Mouse (Mus musculus) liver, embryonic 16.5 days (tissue): ENCODE measurements around the gene Ankfn1. TPM values are rescaled to one million over a fixed set of nuclear protein-coding genes. Genes with fewer than 3 reads are reported as not detected.

Experiments
- ATAC-seq: fragments of 200-750 bp; cut with Nextera tagmentation; 2 replicates; pipeline ENCODE4 v1.8.0; 2017; ENCODE audit warnings: low read depth, mild to moderate bottlenecking, moderate number of reproducible peaks, moderate library complexity
- H3K27ac ChIP-seq: fragments of 300-500 bp; sonication (generic); 2 replicates; pipeline ENCODE4 v1.5.1; 2014; ENCODE audit warnings: mild to moderate bottlenecking, low read length
- H3K27me3 ChIP-seq: fragments of 300-500 bp; sonication (generic); 2 replicates; pipeline ENCODE4 v1.6.1; 2014; ENCODE audit warnings: low read depth, low read length, mixed read lengths; ENCODE audit not compliant: control insufficient read depth, insufficient read depth
- H3K36me3 ChIP-seq: fragments of 300-500 bp; sonication (generic); 2 replicates; pipeline ENCODE4 v1.6.1; 2014; ENCODE audit warnings: mild to moderate bottlenecking; ENCODE audit not compliant: control insufficient read depth, insufficient read depth
- H3K4me1 ChIP-seq: fragments of 300-500 bp; sonication (generic); 2 replicates; pipeline ENCODE4 v1.6.1; 2014; ENCODE audit warnings: low read depth, low read length, mixed read lengths; ENCODE audit not compliant: control insufficient read depth
- H3K4me2 ChIP-seq: fragments of 300-500 bp; sonication (generic); 2 replicates; pipeline ENCODE4 v1.6.1; 2014; ENCODE audit warnings: low read depth, low read length, mixed read lengths
- H3K4me3 ChIP-seq: fragments of 300-500 bp; sonication (generic); 2 replicates; pipeline ENCODE4 v1.5.1; 2014; ENCODE audit warnings: low read depth, mild to moderate bottlenecking, low read length
- H3K9ac ChIP-seq: fragments of 300-500 bp; sonication (generic); 2 replicates; pipeline ENCODE4 v1.6.1; 2014; ENCODE audit warnings: low read depth, low read length
- H3K9me3 ChIP-seq: fragments of 300-500 bp; sonication (generic); replicated peaks from 2 replicates; pipeline ENCODE4 v1.6.1; 2016; ENCODE audit warnings: low read length; ENCODE audit not compliant: control insufficient read depth
- WGBS: fragments of 180-500 bp; shearing (Covaris S2); extraction: QIAGEN DNeasy Blood & Tissue Kit; methylation state at CpG from one replicate; pipeline ENCODE4 v1.1.7; 2014; ENCODE audit not compliant: insufficient replicate concordance; 5-methylcytosine and 5-hydroxymethylcytosine counted together
- polyA plus RNA-seq: library from polyadenylated mRNA; unstranded; fragments of >200 nt; fragmentation: Nextera tagmentation; extraction: Ambion mirVana; gene quantifications from 2 replicates; pipeline ENCODE4 v1.2.1, GENCODE M21; 2015

The Ankfn1 gene
- polyA plus RNA-seq, 1 experiment from 2014 or later, result not detected

DNA sequence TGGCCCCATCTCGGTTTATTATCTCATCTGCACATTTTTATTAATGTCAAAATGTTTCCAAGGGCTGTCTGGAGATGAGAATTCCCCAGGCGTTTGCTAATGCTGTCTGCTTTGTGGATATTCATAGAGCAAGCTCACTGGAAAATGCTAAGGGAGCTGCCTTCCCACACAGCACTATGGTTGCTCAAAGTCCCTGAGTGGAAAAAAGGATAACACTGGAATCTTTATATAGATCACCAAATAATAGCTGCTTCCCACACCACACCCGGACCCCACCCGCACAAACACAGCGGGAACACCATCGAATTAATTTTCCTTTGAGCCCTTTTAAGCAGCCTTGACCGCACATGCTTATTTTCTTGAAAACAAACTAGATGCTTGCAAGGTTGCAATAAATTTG, 169.4 kb downstream of the Ankfn1 start:
- WGBS, result 70% methylated on average over 7 of the region's 7 CpGs
- Histone ChIP-seq H3K4me3 (no peak overlapping the region), H3K9me3 (no peaks in the 10 kb centered on the region), H3K4me1 (no peaks in the 10 kb centered on the region), H3K27ac (no peak overlapping the region), H3K9ac (no peak overlapping the region), H3K27me3 (no peaks in the 10 kb centered on the region), H3K36me3 (no peaks in the 10 kb centered on the region), H3K4me2 (no peak overlapping the region)
- no peak for ATAC-seq

DNA sequence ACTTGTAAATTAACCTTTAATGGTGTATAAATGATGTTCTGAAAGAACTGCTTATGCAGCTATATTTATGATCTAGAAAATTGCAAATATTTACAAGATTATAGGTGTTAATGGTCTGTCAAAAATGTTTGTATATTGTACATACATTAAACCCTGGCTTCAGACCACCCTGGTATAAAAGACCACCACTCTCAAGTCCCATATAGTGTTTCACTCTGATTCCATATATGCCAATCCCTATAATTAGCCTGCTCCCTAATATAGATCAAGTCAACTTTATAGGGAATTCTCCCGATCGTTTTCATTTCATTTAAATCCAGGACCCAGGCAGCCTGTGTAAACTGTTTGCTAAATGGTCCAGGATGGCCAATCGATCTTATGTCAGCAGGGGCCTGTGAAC, 170.2 kb downstream of the Ankfn1 start:
- Histone ChIP-seq H3K4me2 (no peak overlapping the region), H3K9me3 (no peaks in the 10 kb centered on the region), H3K9ac (no peak overlapping the region), H3K27ac (no peak overlapping the region), H3K36me3 (no peaks in the 10 kb centered on the region), H3K4me1 (no peaks in the 10 kb centered on the region), H3K4me3 (no peak overlapping the region), H3K27me3 (no peaks in the 10 kb centered on the region)
- no peak for ATAC-seq
- 58% methylated on average over 3 of the region's 3 CpGs for WGBS

DNA sequence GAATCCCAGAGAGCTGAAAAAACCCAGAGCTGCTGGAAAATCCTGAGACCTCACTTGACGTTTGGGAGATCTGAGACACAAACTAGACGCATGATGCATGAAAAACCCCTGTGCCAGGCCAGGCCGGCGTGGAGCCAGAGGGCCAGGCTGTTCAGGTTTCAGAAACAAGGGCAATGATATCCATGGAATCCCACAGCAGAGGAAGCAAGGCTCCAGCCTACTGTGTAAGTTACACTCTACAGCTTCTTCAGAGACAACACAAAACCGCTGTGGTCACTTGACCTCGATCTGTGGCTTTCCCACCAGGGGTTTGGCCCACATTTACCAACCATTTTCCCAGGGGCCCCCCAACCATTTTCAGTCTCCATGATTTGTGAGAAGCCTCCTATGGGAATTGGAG, 171.1 kb downstream of the Ankfn1 start:
- H3K27me3 ChIP-seq, result no peaks in the 10 kb centered on the region
- no peaks in the 10 kb centered on the region for H3K36me3 ChIP-seq
- no peaks in the 10 kb centered on the region for H3K4me1 ChIP-seq
- no peak overlapping the region for H3K9ac ChIP-seq
- H3K4me3 ChIP-seq, result no peak overlapping the region
- no peak overlapping the region for H3K4me2 ChIP-seq
- no peak overlapping the region for H3K27ac ChIP-seq
- WGBS, result 66% methylated on average over 6 of the region's 6 CpGs
- ATAC-seq, result no peak
- H3K9me3 ChIP-seq, result no peaks in the 10 kb centered on the region

DNA sequence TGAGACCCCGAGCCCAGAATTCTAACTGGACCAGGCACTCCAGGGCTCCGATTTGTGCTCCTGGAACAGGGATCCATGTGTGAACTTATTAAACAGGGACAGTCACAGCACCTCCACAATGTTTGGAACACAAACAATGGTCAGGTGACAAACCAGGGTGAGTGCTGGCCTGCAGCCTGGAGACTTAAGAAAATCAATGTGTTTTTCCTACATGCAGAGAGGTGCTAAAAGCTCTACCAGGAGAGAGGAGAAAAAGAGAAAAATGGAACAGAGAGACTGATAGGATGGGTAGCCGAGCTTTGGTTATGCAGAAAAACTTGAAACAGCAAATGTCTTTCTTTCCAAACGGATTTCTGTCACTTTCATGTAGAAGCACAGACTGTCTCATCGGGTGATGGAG, 174.5 kb downstream of the Ankfn1 start:
- no peak for ATAC-seq
- Histone ChIP-seq H3K27ac (no peak overlapping the region), H3K9ac (no peak overlapping the region), H3K4me1 (no peaks in the 10 kb centered on the region), H3K4me2 (no peak overlapping the region), H3K4me3 (no peak overlapping the region), H3K9me3 (no peaks in the 10 kb centered on the region), H3K27me3 (no peaks in the 10 kb centered on the region), H3K36me3 (no peaks in the 10 kb centered on the region)
- WGBS, result 46% methylated on average over 5 of the region's 5 CpGs

DNA sequence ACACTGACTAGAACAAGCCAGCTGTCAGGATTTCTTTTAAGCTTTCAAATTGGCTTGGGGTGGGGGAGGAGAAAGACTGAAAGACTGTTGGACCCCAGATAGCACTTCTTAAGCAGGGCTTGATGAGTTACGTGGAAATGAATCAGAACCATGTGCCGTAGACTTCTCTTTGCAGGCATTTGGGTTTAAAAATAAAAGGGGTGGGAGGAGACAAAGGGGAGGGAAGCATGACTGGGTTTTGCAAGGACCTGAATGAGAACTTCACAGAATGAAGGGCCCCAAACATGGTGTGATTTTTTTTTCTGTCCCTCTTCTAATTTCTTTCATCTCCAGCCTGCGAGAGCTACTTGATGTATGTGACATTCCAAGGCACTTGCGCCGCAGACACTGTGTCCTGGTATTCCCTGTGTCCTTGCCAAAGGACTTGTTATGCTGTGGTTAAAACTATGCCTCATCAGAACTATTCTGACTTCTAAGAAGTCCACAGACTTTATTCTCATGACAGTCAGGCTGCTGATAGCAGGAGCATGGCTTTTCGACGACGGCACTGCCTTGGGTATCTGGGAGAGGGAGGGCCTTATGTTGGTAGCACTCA, 176.4 kb downstream of the Ankfn1 start:
- 75% methylated on average over 8 of the region's 8 CpGs for WGBS
- no peak for ATAC-seq
- no peak overlapping the region for H3K9ac ChIP-seq

DNA sequence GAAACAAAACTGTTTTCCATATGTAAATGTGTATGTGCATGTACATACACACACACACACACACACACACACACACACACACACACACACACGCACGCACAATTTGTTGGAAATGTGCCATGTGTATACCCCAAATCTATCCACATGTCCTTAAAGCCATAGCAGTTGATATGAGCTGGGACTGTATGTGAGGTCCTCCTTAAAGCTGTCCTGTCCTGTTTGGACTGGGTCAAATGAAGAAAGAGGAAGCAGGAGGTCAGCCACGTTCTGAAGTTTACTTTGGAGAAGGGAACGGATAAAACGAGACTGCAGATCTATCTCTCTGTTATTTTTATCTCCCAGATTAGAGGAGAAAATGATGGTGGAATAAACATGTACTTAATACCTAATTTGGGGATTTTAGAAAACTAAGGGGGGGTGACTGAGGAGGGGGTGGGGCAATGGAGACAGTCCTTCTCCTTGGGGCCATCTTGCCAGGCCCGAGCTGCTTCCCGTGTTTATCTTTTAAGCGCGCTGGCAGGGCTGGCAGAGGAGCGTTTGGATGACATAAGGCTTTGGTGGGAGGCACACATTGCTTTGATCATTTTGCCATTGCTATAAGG, 187.1 kb downstream of the Ankfn1 start:
- no peaks in the 10 kb centered on the region for H3K27me3 ChIP-seq
- WGBS, result 59% methylated on average over 10 of the region's 10 CpGs

More for the DNA sequence above, 176.4 kb downstream of the Ankfn1 start:
- no peaks in the 10 kb centered on the region for H3K9me3 ChIP-seq
- no peak overlapping the region for H3K4me3 ChIP-seq
- H3K36me3 ChIP-seq, result no peaks in the 10 kb centered on the region
- no peak overlapping the region for H3K27ac ChIP-seq
- no peaks in the 10 kb centered on the region for H3K27me3 ChIP-seq
- H3K4me2 ChIP-seq, result no peak overlapping the region
- no peaks in the 10 kb centered on the region for H3K4me1 ChIP-seq

DNA sequence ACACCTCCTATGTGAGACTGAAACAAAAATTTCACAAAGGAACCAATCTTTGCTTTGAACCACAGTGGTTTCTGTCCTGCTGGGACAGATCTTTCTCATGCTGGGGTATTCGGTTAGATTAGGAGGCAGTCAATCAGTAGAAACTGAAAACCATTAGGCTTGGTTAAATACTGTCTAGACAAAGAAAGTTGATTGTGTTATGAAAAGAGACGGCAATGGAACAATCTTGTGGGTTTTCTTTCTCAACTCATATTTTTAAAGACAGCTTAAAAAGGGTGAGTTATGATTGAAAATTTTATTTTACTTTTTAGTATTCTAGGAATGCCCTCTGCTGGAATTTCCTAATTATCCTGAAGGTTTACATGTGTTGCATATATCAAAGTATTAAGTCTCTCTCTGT, 191.1 kb downstream of the Ankfn1 start:
- Histone ChIP-seq H3K27ac (no peak overlapping the region), H3K4me1 (no peaks in the 10 kb centered on the region), H3K9ac (no peak overlapping the region), H3K36me3 (no peaks in the 10 kb centered on the region), H3K4me2 (no peak overlapping the region), H3K9me3 (no peaks in the 10 kb centered on the region), H3K27me3 (no peaks in the 10 kb centered on the region), H3K4me3 (no peak overlapping the region)
- no peak for ATAC-seq
- 52% methylated on average over 2 of the region's 2 CpGs for WGBS

More for the DNA sequence above, 187.1 kb downstream of the Ankfn1 start:
- no peaks in the 10 kb centered on the region for H3K4me1 ChIP-seq
- no peak for ATAC-seq
- no peak overlapping the region for H3K9ac ChIP-seq
- no peak overlapping the region for H3K27ac ChIP-seq
- H3K4me3 ChIP-seq, result no peak overlapping the region
- no peaks in the 10 kb centered on the region for H3K9me3 ChIP-seq
- H3K4me2 ChIP-seq, result no peak overlapping the region
- no peaks in the 10 kb centered on the region for H3K36me3 ChIP-seq

DNA sequence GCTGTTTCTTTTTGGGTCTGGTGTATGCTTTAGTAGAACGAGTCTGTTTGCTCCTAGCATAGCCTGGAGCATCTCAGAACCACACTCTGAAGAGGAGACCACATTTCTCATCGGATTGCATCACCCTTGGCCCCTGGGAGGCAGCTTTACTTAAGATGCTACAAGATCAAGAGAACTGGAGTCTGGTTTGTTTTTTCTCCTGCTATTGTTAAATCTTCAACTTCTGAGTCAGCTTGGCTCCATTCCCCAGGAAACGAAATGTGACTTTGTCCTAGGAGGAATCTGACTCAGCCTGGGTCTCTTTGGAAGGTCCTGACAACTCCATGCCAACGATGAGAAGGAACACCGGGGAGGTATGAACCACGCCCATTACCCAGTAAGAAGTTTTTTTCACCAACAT, 197.6 kb downstream of the Ankfn1 start:
- no peak overlapping the region for H3K4me2 ChIP-seq
- no peak overlapping the region for H3K27ac ChIP-seq
- 47% methylated on average over 6 of the region's 6 CpGs for WGBS
- H3K9me3 ChIP-seq, result no peaks in the 10 kb centered on the region
- no peaks in the 10 kb centered on the region for H3K4me1 ChIP-seq
- H3K9ac ChIP-seq, result no peak overlapping the region
- no peak for ATAC-seq
- no peaks in the 10 kb centered on the region for H3K27me3 ChIP-seq
- no peaks in the 10 kb centered on the region for H3K36me3 ChIP-seq
- no peak overlapping the region for H3K4me3 ChIP-seq

DNA sequence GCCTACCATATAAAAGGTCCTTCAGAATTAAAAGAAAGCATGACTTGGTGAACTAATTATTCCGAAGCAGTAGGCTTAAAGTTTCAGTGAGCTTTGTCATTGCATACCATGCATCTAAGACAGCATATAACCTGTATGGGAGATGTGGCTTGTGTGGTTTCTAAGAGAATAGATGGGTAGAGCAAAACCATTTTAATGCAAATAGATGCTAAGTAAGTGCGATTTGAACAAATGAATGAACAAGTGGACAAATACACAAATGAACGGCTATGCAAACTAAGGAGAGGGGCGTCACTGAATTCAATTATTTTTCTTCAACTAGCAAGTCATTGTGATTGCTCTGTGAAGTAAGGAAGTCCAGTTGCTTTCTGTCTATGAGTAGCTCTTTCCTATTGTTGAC, 198.3 kb downstream of the Ankfn1 start:
- WGBS, result 68% methylated on average over 4 of the region's 4 CpGs
- Histone ChIP-seq H3K9me3 (no peaks in the 10 kb centered on the region), H3K4me2 (no peak overlapping the region), H3K27ac (no peak overlapping the region), H3K9ac (no peak overlapping the region), H3K4me1 (no peaks in the 10 kb centered on the region), H3K36me3 (no peaks in the 10 kb centered on the region), H3K4me3 (no peak overlapping the region), H3K27me3 (no peaks in the 10 kb centered on the region)
- ATAC-seq, result no peak
